Mouse (Mus musculus) cerebellum, adult 8-10 months (tissue): ENCODE measurements around the gene Cmtm3.
"Not testable (repeated sequence)": the region's sequence is repeated elsewhere in the genome, so short reads cannot be mapped to it uniquely, and the experiment has no call there.

Experiments used
- DNase-seq: peaks from one replicate; pipeline ENCODE4 v3.0.0; 2022

Gene Cmtm3

GRCm38 (mm10) chr8:104339229-104339982, at the start of gene Cmtm3:
Gene Cmtm3 (plus strand): TSS chr8:104339410.
- no peak for DNase-seq

GRCm38 (mm10) chr8:104293081-104293480, 46.1 kb upstream of the Cmtm3 start, which contains the start of gene Cmtm2a:
Gene Cmtm2a (minus strand): TSS chr8:104293181.
- not testable (repeated sequence) for DNase-seq

- DNase-seq = no peak
Measured at GRCm38 (mm10) chr8:104294396-104294795, 44.8 kb upstream of the Cmtm3 start.

- DNase-seq = not testable (repeated sequence)
Measured at GRCm38 (mm10) chr8:104301577-104301976, 37.6 kb upstream of the Cmtm3 start.

- DNase-seq = not testable (repeated sequence)
Measured at GRCm38 (mm10) chr8:104302536-104302935, 36.7 kb upstream of the Cmtm3 start.

GRCm38 (mm10) chr8:104304962-104305361, 34.2 kb upstream of the Cmtm3 start:
- DNase-seq = no peak

- DNase-seq = not testable (repeated sequence)
Measured at GRCm38 (mm10) chr8:104308341-104308740, 30.9 kb upstream of the Cmtm3 start.

- peak; percentile 23 for DNase-seq
Measured at GRCm38 (mm10) chr8:104309441-104310155, 29.6 kb upstream of the Cmtm3 start, which contains the start of the genes Gm45711 and Cmtm1. Gene Gm45711 (minus strand): TSS chr8:104310081. Gene Cmtm1 (minus strand): TSS chr8:104310145.

- not testable (repeated sequence) for DNase-seq
Measured at GRCm38 (mm10) chr8:104312023-104312422, 27.2 kb upstream of the Cmtm3 start.

- DNase-seq = no peak
Measured at GRCm38 (mm10) chr8:104313311-104313710, 25.9 kb upstream of the Cmtm3 start.

GRCm38 (mm10) chr8:104321267-104321666, 17.9 kb upstream of the Cmtm3 start, which contains the start of gene Gm11020:
Gene Gm11020 (plus strand): TSS chr8:104321567.
- not testable (repeated sequence) for DNase-seq

GRCm38 (mm10) chr8:104321930-104322329, 17.3 kb upstream of the Cmtm3 start, which contains the start of gene Cmtm2b:
Gene Cmtm2b (plus strand): TSS chr8:104322230.
- DNase-seq = not testable (repeated sequence)

- DNase-seq = no peak
Measured at GRCm38 (mm10) chr8:104332665-104333631, 6.3 kb upstream of the Cmtm3 start.

- DNase-seq = no peak
Measured at GRCm38 (mm10) chr8:104333786-104334185, 5.4 kb upstream of the Cmtm3 start.

GRCm38 (mm10) chr8:104334196-104334595, 5.0 kb upstream of the Cmtm3 start:
- DNase-seq = no peak

GRCm38 (mm10) chr8:104336806-104337205, 2.4 kb upstream of the Cmtm3 start:
- no peak for DNase-seq

GRCm38 (mm10) chr8:104337890-104338289, 1.3 kb upstream of the Cmtm3 start:
- DNase-seq = no peak

- DNase-seq = no peak
Measured at GRCm38 (mm10) chr8:104339983-104340232, 698 bp downstream of the Cmtm3 start.

- peak; percentile 41 for DNase-seq
Measured at GRCm38 (mm10) chr8:104340233-104341105, 1.3 kb downstream of the Cmtm3 start.

- DNase-seq = no peak
Measured at GRCm38 (mm10) chr8:104341106-104341561, 1.9 kb downstream of the Cmtm3 start.

GRCm38 (mm10) chr8:104341678-104342077, 2.5 kb downstream of the Cmtm3 start:
- DNase-seq = no peak

GRCm38 (mm10) chr8:104342426-104342825, 3.2 kb downstream of the Cmtm3 start:
- DNase-seq = no peak
